Mouse (Mus musculus) urinary bladder, postnatal 25 days (tissue): ENCODE data around the gene Zfp423.

ENCODE experiments used
- DNase-seq: peaks from one replicate; pipeline ENCODE4 v3.0.0; 2022; ENCODE audit warnings: low spot score

Gene Zfp423

GRCm38 (mm10) chr8:87745125-87745698 lies 214.2 kb downstream of the Zfp423 start:
- DNase-seq: no peak

- DNase-seq: no peak
Observed at GRCm38 (mm10) chr8:87744556-87744955, 214.8 kb downstream of the Zfp423 start.

- no peak for DNase-seq
Observed at GRCm38 (mm10) chr8:87742016-87742415, 217.4 kb downstream of the Zfp423 start.

DNA sequence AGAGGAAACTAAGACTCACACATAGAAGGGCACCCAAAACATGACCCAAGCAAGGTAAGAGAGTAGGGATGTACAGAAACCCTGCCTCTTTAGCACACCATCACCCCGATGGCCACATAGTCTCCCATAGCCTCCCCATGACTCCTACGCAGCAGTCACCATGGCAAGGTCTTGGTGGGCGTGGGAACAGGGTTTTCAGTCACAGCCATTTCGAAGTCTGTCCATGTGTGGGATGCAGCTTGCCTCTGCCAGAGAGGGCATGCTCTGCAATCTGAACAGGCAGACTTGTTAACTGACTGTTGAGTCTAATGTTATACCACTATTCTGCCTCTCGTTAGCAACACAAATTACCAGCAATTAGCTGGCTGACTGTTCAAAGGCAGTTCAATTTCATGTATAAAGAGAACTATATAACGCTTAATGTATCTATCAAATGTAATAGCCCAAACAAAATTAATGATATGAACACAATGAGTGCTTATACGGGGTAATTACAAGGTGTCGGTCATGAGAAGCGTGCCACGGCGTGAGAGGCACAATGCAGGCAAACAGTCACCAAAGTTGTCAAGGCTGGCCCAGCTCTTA lies 218.4 kb downstream of the Zfp423 start:
- no peak for DNase-seq

- no peak for DNase-seq
Observed at GRCm38 (mm10) chr8:87737900-87738299, 221.5 kb downstream of the Zfp423 start.

DNA sequence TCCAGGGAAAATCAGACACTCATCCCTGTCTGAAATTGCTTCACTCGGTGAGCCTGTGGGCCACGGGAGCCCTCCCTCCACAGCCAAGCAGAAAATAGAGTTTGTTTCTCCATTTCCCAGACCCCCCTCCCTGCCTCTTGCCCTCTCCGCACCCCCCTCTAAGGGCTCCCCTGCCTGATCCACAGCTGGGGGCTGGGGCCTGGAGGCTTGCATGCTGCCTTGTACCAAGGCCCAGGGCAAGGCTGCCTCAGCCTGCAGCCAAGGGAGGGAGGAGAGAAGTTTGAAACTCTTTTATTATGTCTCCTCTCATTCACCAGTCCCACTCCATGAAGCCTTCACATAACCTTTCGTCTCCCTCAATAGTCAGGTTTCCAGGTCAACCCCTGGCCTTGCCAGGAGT lies 224.5 kb downstream of the Zfp423 start:
- no peak for DNase-seq

DNA sequence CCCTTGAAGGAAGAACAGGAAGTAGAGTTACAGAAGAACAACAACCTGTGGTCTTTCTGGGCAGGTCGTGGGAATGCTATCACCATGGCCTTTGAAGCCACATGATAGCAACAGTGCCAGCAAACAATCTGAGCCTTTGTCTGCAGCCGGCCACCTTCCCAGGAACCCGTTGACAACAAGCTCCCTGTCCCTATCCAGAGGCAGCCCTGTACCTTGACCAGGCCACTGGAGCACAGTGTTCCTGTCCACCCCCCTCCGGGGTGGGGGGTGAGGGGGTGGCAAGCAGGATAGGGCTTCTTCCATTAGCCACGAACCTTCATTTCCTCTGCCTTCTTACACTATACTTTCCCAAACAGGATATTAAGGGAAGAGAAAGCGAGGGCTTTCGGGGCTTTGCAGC lies 224.9 kb downstream of the Zfp423 start:
- no peak for DNase-seq

DNA sequence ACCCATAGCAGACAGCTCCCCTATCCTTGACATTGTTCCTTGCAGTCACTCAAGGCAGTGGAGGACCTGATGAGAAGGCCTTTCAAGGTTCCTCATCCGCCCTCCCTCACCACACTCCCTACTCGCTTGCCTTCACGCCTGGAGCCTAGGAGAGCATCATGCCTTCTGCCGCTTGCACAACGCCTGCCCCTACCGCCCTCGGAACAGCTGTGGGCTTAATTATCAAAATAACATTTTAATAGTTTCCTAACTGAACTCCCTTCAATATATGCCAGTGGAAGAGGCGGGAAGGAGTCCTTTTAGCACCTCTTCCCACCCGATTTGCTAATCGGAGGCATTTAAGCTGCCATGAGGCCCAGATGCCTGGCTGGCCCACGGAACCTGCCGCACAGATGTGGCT lies 228.3 kb downstream of the Zfp423 start:
- DNase-seq: no peak

- DNase-seq: no peak
Observed at GRCm38 (mm10) chr8:87723015-87723414, 236.4 kb downstream of the Zfp423 start.

- no peak for DNase-seq
Observed at GRCm38 (mm10) chr8:87719137-87719815, 240.1 kb downstream of the Zfp423 start.

GRCm38 (mm10) chr8:87717445-87717844 lies 241.9 kb downstream of the Zfp423 start:
- DNase-seq: no peak

GRCm38 (mm10) chr8:87716726-87717248 lies 242.6 kb downstream of the Zfp423 start:
- DNase-seq: no peak

DNA sequence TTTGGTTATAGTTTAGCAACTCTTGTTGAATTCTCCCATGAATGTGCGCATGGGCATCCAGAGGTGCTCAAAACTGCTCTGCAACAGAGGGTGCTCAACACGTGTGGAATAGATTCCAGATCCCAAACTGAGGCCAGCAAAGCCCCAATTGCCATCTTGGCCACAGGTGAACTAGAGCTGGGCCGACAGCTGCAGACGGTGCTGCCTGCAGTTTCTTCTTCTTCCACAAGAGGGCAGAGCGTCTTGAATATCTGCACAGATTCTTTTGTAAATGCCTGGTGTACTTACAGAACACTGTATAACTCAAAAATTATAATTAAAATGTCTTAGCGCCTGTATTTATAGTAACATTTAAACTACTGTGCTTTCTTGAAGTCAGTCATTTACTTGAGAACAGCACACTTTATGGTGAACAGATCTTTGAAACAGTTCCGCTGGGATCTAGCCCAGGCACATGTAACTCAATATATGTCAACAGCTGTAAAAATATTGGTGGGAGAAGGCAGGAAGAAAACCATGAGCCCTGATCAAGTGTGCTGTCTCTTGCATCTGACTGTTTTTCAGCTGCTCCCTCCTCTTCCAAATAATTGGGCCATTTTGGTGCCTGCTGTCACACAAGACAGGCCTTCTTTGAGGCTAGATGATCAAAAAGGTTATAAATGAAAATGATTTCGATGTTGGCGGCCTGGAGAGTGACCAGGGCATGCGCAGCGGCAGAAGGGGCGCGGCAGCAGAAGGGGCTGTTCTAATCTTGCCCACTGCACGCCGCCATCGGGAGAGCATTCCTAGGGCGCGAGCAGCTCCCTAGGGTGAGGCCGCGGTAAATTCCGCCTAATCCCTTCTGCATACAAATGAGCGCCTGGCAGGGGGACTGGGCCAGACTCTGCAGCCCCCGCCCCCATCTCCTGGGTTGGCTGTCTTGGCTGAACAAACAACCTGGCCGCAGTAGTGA lies 243.4 kb downstream of the Zfp423 start:
- DNase-seq: peak; percentile 73

DNA sequence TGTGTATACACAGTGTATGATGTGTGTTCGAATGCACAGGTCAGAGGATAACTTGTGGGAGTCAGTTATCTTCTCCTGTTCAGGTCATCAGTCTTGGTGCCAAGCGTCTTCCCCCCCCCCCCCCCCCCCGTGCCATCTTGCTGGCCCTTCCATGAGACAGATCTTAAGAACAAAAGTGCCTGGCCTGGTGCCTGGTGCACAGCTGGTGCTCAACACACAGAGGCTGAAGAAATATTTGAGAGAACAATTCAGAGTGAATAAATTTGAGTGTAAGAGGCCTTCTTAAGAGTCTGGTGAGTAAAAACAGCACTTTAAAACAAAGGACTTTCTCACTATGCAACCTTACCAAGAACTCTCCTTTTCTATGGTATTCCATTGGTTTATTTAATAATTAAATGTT lies 245.4 kb downstream of the Zfp423 start:
- DNase-seq: no peak

DNA sequence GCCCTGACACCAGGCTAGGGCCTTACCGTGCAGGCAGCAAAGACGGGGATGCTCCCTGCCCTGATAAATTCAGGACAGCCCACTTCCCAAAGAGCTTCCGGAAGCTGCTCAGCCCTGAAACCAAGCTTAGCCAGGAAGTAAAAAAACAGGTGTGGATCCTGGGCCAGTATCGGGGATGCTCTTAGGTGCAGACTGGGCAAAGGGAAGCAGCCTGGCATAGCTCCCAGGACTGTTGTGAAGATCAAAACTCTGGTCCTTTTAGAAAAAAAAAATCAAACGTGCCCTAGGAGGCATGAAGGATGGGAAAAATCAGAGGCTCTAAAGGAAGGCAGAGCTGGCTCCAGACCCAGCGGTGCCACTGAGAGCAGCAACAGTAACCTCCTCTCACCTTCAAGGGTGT lies 247.4 kb downstream of the Zfp423 start:
- DNase-seq: no peak

GRCm38 (mm10) chr8:87708127-87708637 lies 251.2 kb downstream of the Zfp423 start:
- no peak for DNase-seq

DNA sequence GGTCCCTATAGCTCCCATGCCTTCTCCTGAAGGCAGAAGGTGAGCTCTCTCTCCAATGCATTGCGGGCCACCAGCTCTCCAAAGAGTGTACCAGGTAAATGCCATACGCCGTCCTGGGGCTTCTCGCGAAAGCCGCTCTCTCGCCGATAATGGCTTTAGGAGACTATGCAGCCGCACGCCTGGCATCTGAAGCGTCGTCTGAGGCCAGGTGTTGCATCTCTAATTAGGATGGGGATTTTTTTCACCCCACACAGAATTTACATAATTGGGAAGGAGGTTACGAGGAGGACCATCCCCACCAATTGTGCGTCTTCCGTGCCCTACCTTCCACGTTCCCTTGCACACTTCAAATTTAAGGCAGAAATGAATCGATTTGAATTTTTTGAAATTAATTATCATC lies 252.2 kb downstream of the Zfp423 start:
- DNase-seq: no peak

GRCm38 (mm10) chr8:87704756-87705155 lies 254.6 kb downstream of the Zfp423 start:
- no peak for DNase-seq

DNA sequence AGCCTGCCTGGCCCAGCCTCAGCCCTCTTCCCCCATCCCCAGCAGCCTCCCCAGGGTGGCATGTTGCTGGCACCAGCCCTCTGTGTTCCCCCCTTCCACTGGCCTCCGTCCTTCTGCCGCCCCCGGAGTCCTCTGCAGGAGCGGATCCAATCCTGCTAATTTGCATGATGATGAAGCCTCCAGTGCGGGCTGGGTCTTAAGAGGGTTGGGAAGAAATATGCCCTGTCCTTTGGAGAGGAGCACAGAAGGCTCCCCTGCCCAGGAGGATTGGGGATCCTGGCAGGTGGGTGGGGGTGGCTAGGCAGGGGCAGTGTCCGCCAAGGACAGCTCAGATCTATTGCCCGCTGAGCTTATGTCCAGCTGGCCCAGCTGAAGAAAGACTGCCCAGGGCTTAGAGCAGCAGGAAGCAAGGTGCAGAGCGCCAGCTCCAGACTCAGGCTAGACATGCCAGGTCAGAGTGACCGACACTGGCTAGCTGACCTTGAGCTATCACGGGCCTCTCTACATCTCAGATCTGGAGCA lies 256.5 kb downstream of the Zfp423 start:
- no peak for DNase-seq

- no peak for DNase-seq
Observed at GRCm38 (mm10) chr8:87702051-87702521, 257.3 kb downstream of the Zfp423 start.

GRCm38 (mm10) chr8:87701583-87701982 lies 257.8 kb downstream of the Zfp423 start:
- no peak for DNase-seq

DNA sequence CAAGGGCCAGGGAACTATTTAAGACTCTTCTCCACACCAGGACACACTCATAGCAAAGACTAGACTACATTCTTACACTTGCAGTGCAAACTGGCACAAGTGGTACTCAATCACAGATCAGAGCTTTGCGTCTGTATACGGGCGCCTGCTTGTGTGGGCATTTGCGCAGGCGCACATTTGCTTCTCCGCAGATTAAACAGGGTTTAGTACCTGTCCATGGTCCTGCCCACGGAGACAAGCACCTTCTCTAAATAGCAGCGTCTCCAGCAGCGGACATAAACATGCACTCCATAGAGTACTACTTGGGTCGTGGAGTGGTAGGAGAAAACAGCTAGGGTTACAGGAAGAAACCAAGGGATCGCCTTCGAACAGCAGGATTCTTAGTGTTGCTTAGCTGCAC lies 259.1 kb downstream of the Zfp423 start:
- DNase-seq: peak; percentile 44
